Mouse (Mus musculus) midbrain, embryonic 13.5 days (tissue): ENCODE results near the gene Gna13. TPM values are rescaled to one million over a fixed set of nuclear protein-coding genes. Genes with fewer than 3 reads are reported as not detected.
A peak's percentile ranks its signal among the peaks of the same experiment; 100 is the strongest.

ENCODE experiments used
- ATAC-seq: fragments of 200-750 bp; cut with Nextera tagmentation; 2 replicates; pipeline ENCODE4 v1.8.0; 2017; ENCODE audit warnings: mild to moderate bottlenecking, moderate TSS enrichment, moderate library complexity
- H3K27ac ChIP-seq: fragments of 300-500 bp; sonication (generic); 2 replicates; pipeline ENCODE4 v1.5.1; 2015; ENCODE audit warnings: inconsistent platforms, mild to moderate bottlenecking, moderate library complexity
- H3K27me3 ChIP-seq: fragments of 300-500 bp; sonication (generic); 2 replicates; pipeline ENCODE4 v1.6.1; 2015; ENCODE audit warnings: mild to moderate bottlenecking, inconsistent platforms
- H3K36me3 ChIP-seq: fragments of 300-500 bp; sonication (generic); 2 replicates; pipeline ENCODE4 v1.6.1; 2015; ENCODE audit warnings: mild to moderate bottlenecking, inconsistent platforms
- H3K4me1 ChIP-seq: fragments of 300-500 bp; sonication (generic); replicated peaks from 2 replicates; pipeline ENCODE4 v1.6.1; 2015; ENCODE audit warnings: inconsistent platforms
- H3K4me2 ChIP-seq: fragments of 300-500 bp; sonication (generic); replicated peaks from 2 replicates; pipeline ENCODE4 v1.6.1; 2015; ENCODE audit warnings: moderate library complexity, mild to moderate bottlenecking, inconsistent platforms
- H3K4me3 ChIP-seq: fragments of 300-500 bp; sonication (generic); replicated peaks from 2 replicates; pipeline ENCODE4 v1.5.1; 2015; ENCODE audit warnings: mild to moderate bottlenecking, inconsistent platforms
- H3K9ac ChIP-seq: fragments of 300-500 bp; sonication (generic); replicated peaks from 2 replicates; pipeline ENCODE4 v1.6.1; 2015; ENCODE audit warnings: mild to moderate bottlenecking, inconsistent platforms
- H3K9me3 ChIP-seq: fragments of 300-500 bp; sonication (generic); 2 replicates; pipeline ENCODE4 v1.6.1; 2016; ENCODE audit warnings: mild to moderate bottlenecking, inconsistent platforms
- WGBS: fragments of 180-500 bp; shearing (Covaris S2); methylation state at CpG from one replicate; pipeline ENCODE4 v1.1.7; 2015; 5-methylcytosine and 5-hydroxymethylcytosine counted together
- polyA plus RNA-seq: library from polyadenylated mRNA; unstranded; fragments of >200 nt; fragmentation: Nextera tagmentation; extraction: Ambion mirVana; gene quantifications from 2 replicates; pipeline ENCODE4 v1.2.1, GENCODE M21; 2015

Gna13 gene
- polyA plus RNA-seq, 1 experiment from 2014 or later = 16.2 TPM

GRCm38 (mm10) chr11:109417472-109418040 is 54.9 kb downstream of the Gna13 start:
- Histone ChIP-seq H3K4me1 (no peaks in the 10 kb centered on the region; the same call in 1 of the 2 replicates), H3K4me2 (no peak overlapping the region), H3K27me3 (no peaks in the 10 kb centered on the region), H3K4me3 (no peak overlapping the region), H3K27ac (no peak overlapping the region), H3K9ac (no peak overlapping the region), H3K9me3 (no peaks in the 10 kb centered on the region), H3K36me3 (no peaks in the 10 kb centered on the region)
- no peak for ATAC-seq
- WGBS = 84% methylated on average over 9 of the region's 9 CpGs

DNA sequence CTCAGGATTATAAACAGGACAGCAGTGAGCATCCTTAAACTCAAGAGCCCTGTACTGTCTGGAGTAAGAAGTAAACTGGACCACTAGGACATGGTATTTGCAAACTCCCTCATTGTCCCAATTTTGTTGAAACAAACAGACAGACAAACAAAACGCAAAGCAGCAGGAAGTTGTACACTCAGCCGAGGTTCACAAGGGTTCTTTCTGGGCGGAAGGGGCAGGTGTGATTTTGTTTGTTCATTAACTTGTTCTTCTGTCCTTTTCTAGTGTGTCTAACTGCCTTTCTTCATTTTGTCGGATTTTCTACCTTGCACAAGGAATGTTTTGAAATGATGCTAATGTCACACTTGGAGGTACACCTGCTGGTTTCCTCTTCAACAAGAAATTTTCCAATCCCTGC is 56.8 kb downstream of the Gna13 start:
- no peaks in the 10 kb centered on the region for H3K27me3 ChIP-seq
- ATAC-seq = no peak
- no peak overlapping the region for H3K4me3 ChIP-seq
- no peaks in the 10 kb centered on the region; the same call in 1 of the 2 replicates for H3K4me1 ChIP-seq
- H3K27ac ChIP-seq = no peak overlapping the region
- no peaks in the 10 kb centered on the region for H3K9me3 ChIP-seq
- 0 out of 2 replicates have a peak overlapping the region, but pooled peaks have one; percentile 6 for H3K9ac ChIP-seq
- 57% methylated on average over 4 of the region's 4 CpGs for WGBS
- H3K4me2 ChIP-seq = no peak overlapping the region
- no peaks in the 10 kb centered on the region for H3K36me3 ChIP-seq

GRCm38 (mm10) chr11:109419961-109420566 is 57.4 kb downstream of the Gna13 start:
- Histone ChIP-seq H3K27me3 (no peaks in the 10 kb centered on the region), H3K9me3 (no peaks in the 10 kb centered on the region), H3K4me1 (no peaks in the 10 kb centered on the region; the same call in 1 of the 2 replicates), H3K4me2 (0 out of 2 replicates have a peak overlapping the region, but pooled peaks have one; percentile 15), H3K36me3 (no peaks in the 10 kb centered on the region), H3K4me3 (no peak overlapping the region), H3K27ac (no peak overlapping the region), H3K9ac (0 out of 2 replicates have a peak overlapping the region, but pooled peaks have one; percentile 6)
- WGBS = 44% methylated on average over 16 of the region's 16 CpGs
- no peak for ATAC-seq

GRCm38 (mm10) chr11:109420567-109420962 is 57.9 kb downstream of the Gna13 start:
- no peak overlapping the region for H3K9ac ChIP-seq
- H3K27me3 ChIP-seq = no peaks in the 10 kb centered on the region
- H3K36me3 ChIP-seq = no peaks in the 10 kb centered on the region
- no peak for ATAC-seq
- H3K4me3 ChIP-seq = no peak overlapping the region
- H3K4me2 ChIP-seq = no peak overlapping the region
- WGBS = 86% methylated on average over 14 of the region's 14 CpGs
- no peaks in the 10 kb centered on the region; the same call in 1 of the 2 replicates for H3K4me1 ChIP-seq
- no peaks in the 10 kb centered on the region for H3K9me3 ChIP-seq
- no peak overlapping the region for H3K27ac ChIP-seq

GRCm38 (mm10) chr11:109421205-109421604 is 58.6 kb downstream of the Gna13 start:
- no peak for ATAC-seq
- 88% methylated on average over 5 of the region's 5 CpGs for WGBS
- H3K36me3 ChIP-seq = no peaks in the 10 kb centered on the region
- no peaks in the 10 kb centered on the region for H3K27me3 ChIP-seq
- no peaks in the 10 kb centered on the region for H3K9me3 ChIP-seq
- H3K9ac ChIP-seq = no peak overlapping the region
- H3K27ac ChIP-seq = no peak overlapping the region
- H3K4me1 ChIP-seq = no peaks in the 10 kb centered on the region; the same call in 1 of the 2 replicates
- H3K4me2 ChIP-seq = no peak overlapping the region
- no peak overlapping the region for H3K4me3 ChIP-seq

- no peak overlapping the region for H3K9ac ChIP-seq
- no peak overlapping the region for H3K4me3 ChIP-seq
- no peaks in the 10 kb centered on the region for H3K9me3 ChIP-seq
- H3K4me1 ChIP-seq = peaks cover 8% of the 10 kb centered on the region
- ATAC-seq = no peak
- WGBS = 96% methylated on average over 4 of the region's 4 CpGs
- no peaks in the 10 kb centered on the region for H3K27me3 ChIP-seq
- H3K4me2 ChIP-seq = no peak overlapping the region
- no peak overlapping the region for H3K27ac ChIP-seq
- no peaks in the 10 kb centered on the region for H3K36me3 ChIP-seq
Measured at GRCm38 (mm10) chr11:109422263-109422662, 59.6 kb downstream of the Gna13 start.

GRCm38 (mm10) chr11:109423294-109423693 is 60.7 kb downstream of the Gna13 start:
- Histone ChIP-seq H3K27me3 (no peaks in the 10 kb centered on the region), H3K9ac (no peak overlapping the region), H3K36me3 (peaks cover 1% of the 10 kb centered on the region; the same call in 1 of the 2 replicates), H3K4me3 (no peak overlapping the region), H3K9me3 (no peaks in the 10 kb centered on the region), H3K4me1 (peaks cover 10% of the 10 kb centered on the region), H3K27ac (no peak overlapping the region), H3K4me2 (no peak overlapping the region)
- no peak for ATAC-seq
- WGBS = 80% methylated on average over 1 of the region's 1 CpGs

DNA sequence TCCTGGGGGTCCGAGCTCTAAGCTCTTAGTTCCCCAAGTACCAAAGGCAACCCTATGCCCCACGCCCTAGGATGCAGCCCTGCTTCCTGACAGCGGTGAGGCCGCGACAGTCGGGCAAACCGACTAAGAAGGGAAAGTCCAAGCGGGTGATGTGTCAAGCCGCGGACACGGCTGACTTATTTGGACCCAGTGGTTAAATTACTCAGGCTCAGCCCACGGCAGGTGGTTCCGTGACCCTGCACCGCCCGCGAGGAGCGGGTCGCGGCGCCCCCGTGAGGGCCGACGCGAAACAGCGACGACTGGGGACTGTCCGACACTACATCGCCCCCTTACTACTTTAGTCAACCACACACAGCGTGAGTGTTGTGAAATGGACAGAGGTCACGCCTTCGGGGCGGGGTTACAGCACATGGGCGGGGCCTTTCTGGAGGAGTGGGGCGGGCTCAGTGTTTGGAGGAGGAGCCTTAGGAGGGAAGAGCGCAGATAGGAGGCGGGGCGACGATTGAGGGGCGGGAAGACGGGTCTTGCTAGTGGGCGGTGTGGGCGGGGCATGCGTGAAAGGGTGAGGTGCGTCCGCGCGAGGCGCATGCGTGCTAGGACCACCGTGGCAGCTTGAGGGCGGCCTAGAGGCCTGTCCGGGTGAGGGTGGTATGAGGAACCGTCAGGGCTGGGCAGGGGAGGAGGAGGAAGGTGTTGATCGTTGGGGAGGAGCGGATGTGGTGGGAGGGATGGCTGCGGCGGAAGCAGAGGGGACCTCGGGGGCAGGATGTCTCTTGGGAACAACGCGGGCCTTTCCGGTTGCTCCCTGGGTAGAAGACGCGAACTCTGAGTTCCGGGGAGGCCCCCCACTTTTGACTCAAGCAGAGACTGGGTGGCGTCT is 63.0 kb downstream of the Gna13 start, which contains the start of gene Amz2:
Gene Amz2, plus strand, starts transcription at position 555 of the 880 bp plus-strand sequence.
- Histone ChIP-seq H3K27ac (peak within 1 kb of the TSS; percentile 86), H3K9ac (peak within 1 kb of the TSS; percentile 79), H3K36me3 (peaks cover 23% of the 10 kb centered on the region), H3K4me3 (peak within 1 kb of the TSS; percentile 67), H3K4me2 (peak within 1 kb of the TSS; percentile 64), H3K4me1 (peaks cover 10% of the 10 kb centered on the region), H3K9me3 (no peaks in the 10 kb centered on the region), H3K27me3 (no peaks in the 10 kb centered on the region)
- under 1% methylated on average over 65 of the region's 65 CpGs for WGBS
- peak; percentile 97 for ATAC-seq

DNA sequence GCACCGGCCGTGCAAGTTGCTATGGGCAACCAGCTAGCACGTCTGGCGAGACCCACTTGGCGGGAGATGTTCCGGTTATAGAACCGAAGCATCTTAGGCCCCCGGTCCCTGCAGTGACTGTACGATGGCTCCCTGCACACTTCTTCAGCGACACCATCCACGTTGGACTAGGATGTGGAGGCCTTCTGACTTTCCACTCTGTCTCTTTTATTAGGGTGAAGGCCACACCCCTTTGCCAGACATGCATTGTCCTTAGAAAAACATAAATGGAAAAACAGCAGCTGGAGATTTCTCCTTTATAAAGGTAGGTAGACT is 63.6 kb downstream of the Gna13 start:
- Histone ChIP-seq H3K27me3 (no peaks in the 10 kb centered on the region), H3K4me2 (peak overlapping the region; percentile 64), H3K9ac (peak overlapping the region; percentile 79), H3K4me3 (peak overlapping the region; percentile 67), H3K36me3 (peaks cover 27% of the 10 kb centered on the region), H3K27ac (peak overlapping the region; percentile 86), H3K9me3 (no peaks in the 10 kb centered on the region), H3K4me1 (peaks cover 13% of the 10 kb centered on the region)
- no peak; the same call in 1 of the 2 replicates for ATAC-seq
- 1% methylated on average over 11 of the region's 11 CpGs for WGBS

GRCm38 (mm10) chr11:109427353-109427752 is 64.7 kb downstream of the Gna13 start:
- H3K4me3 ChIP-seq = peak overlapping the region; percentile 67
- no peaks in the 10 kb centered on the region for H3K27me3 ChIP-seq
- no peak for ATAC-seq
- H3K4me1 ChIP-seq = peaks cover 17% of the 10 kb centered on the region
- H3K9me3 ChIP-seq = no peaks in the 10 kb centered on the region
- no peak overlapping the region for H3K9ac ChIP-seq
- peaks cover 34% of the 10 kb centered on the region for H3K36me3 ChIP-seq
- peak overlapping the region; percentile 64 for H3K4me2 ChIP-seq
- no peak overlapping the region for H3K27ac ChIP-seq
- 97% methylated on average over 5 of the region's 5 CpGs for WGBS

DNA sequence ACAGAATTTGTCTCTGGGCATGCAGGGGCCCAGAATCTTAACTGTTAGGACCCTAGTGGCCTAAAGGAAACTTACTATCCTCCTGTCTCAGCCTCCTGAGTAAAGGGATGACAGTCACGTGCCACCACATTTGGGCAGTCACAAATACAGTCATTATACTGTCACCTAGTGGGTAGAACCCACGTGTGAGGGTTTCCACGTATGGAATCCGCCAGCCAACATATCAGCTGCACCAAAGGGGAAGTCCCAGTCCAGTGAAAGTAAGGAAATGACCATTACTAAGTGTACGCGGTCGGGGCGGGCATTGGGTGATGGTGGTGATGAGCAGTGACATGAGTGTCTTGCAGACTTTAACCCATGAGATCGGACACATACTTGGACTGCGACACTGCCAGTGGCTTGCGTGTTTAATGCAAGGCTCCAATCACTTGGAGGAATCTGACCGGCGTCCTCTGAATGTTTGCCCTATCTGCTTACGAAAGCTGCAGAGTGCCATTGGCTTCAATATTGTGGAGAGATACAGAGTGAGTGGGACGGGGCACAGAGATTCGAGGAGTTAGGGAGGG is 71.7 kb downstream of the Gna13 start:
- no peak overlapping the region for H3K27ac ChIP-seq
- H3K4me2 ChIP-seq = no peak overlapping the region
- 95% methylated on average over 16 of the region's 16 CpGs for WGBS
- no peaks in the 10 kb centered on the region for H3K27me3 ChIP-seq
- no peak overlapping the region for H3K4me3 ChIP-seq
- H3K36me3 ChIP-seq = peaks cover 70% of the 10 kb centered on the region
- no peaks in the 10 kb centered on the region for H3K9me3 ChIP-seq
- H3K9ac ChIP-seq = no peak overlapping the region
- peaks cover 8% of the 10 kb centered on the region for H3K4me1 ChIP-seq
- ATAC-seq = no peak

DNA sequence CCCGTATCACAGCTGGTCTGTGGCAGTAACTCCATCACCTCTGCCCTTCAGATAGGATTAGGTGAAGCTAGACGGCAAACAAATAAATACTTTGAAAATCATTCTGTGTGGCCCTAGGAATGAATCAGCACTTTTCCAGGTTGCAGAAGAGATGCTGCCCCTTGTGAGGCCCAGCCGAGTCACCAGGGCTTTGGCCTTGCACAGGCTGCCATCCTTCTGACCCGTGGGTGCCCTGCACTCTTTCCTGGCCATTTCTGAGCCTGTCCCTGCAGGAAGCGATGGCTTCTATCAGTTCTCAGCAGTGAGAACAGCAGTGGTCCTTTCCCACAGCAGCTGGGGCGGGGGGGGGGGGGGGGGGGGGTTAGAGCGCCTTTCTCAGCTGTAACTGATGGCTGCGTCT is 74.3 kb downstream of the Gna13 start:
- 79% methylated on average over 7 of the region's 8 CpGs for WGBS

More for the DNA sequence above, 74.3 kb downstream of the Gna13 start:
- Histone ChIP-seq H3K9me3 (no peaks in the 10 kb centered on the region), H3K27me3 (no peaks in the 10 kb centered on the region), H3K36me3 (peaks cover 50% of the 10 kb centered on the region), H3K4me1 (peaks cover 13% of the 10 kb centered on the region), H3K27ac (no peak overlapping the region), H3K4me3 (no peak overlapping the region), H3K9ac (no peak overlapping the region), H3K4me2 (no peak overlapping the region)
- no peak for ATAC-seq
